Comparison of ENCODE assay signal across 9 mouse cellular contexts in the genomic region with DNA sequence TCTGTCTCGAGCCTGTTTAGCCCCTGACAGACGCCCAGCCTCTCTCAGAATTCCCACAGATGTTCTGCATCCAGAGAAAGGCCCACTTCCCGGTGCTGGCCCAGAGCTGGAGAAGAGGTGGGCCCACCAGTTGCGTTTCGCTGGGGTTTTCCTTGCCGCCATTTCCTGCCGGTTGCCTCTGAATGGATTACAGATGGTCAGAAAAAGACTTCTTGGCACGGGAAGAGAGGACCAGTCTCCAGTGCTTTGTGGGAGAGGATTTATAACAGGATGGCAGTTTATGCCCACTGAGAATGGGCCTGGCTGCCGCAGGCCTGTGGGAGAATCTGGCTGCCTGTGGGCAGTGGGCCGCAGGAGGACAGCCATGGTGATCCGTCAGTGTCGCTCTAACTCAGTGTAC. TPM values are rescaled to one million over a fixed set of nuclear protein-coding genes. Genes with fewer than 3 reads are reported as not detected.
DNase-seq lines count a peak whose midpoint lies in the region; ATAC-seq and TF ChIP-seq lines count a peak whose summit lies in the region.
"Had no signal": no experiment of that assay in that cellular context is flagged by ENCODE, and none has a peak within 500 bp of the region (broad histone marks: within the 10 kb centered on the region; RNA-seq: fewer than 3 reads in every experiment).

No protein-coding gene starts in this region.

- H3K4me2 ChIP-seq in hindbrain, embryonic 13.5 days, result no peak overlapping the region
- no peak overlapping the region for H3K4me2 ChIP-seq in midbrain, embryonic 14.5 days (ENCODE audit: low read length)
- H3K4me2 ChIP-seq in liver, postnatal 0 days (ENCODE audit: low read depth, low read length), result no peak overlapping the region

- DNase-seq in heart, postnatal 10 days, result peak; percentile 46 to 50
- no peak for DNase-seq in heart, postnatal 25 days (ENCODE audit: low spot score)
- DNase-seq in cerebellum, adult 8-10 months, result peak; percentile 39
- peak; percentile 50 for DNase-seq in midbrain, embryonic 14.5 days
- no peak for DNase-seq in layer of hippocampus, adult 11-12 months (ENCODE audit: low spot score)
- no peak for DNase-seq in spleen, adult 18-20 months
- no peak for DNase-seq in liver, postnatal 0 days

- intact Hi-C loops in heart, postnatal 10 days (cut with DNase I), result no loop called here
- intact Hi-C loops in heart, postnatal 25 days (cut with DNase I), result no loop called here

- TF ChIP-seq EP300 in liver, postnatal 0 days (IDR thresholded peaks at IDR 0.05; ENCODE audit: low read depth), result no peak

- peak; percentile 61 for ATAC-seq in hindbrain, embryonic 13.5 days (ENCODE audit: low FRiP score)
- ATAC-seq in midbrain, embryonic 14.5 days (ENCODE audit: low FRiP score, low TSS enrichment), result no peak
- ATAC-seq in liver, postnatal 0 days, result no peak

- peaks cover 30% of the 10 kb centered on the region for H3K4me1 ChIP-seq in hindbrain, embryonic 13.5 days (replicated peaks)
- H3K4me1 ChIP-seq in midbrain, embryonic 14.5 days (ENCODE audit: control insufficient read depth, insufficient read depth, low read length), result peaks cover 11% of the 10 kb centered on the region; the same call in 1 of the 2 replicates
- H3K4me1 ChIP-seq in liver, postnatal 0 days (ENCODE audit: insufficient read depth), result no peaks in the 10 kb centered on the region

- no peak for TF ChIP-seq CTCF in liver, postnatal 0 days (IDR thresholded peaks at IDR 0.05; ENCODE audit: low read depth)

- 0 out of 2 replicates have a peak overlapping the region, but pooled peaks have one; percentile 25 for H3K9ac ChIP-seq in hindbrain, embryonic 13.5 days
- no peak overlapping the region for H3K9ac ChIP-seq in midbrain, embryonic 14.5 days (replicated peaks; ENCODE audit: low read length)
- H3K9ac ChIP-seq in liver, postnatal 0 days (replicated peaks), result no peak overlapping the region

- no peaks in the 10 kb centered on the region for H3K9me3 ChIP-seq in hindbrain, embryonic 13.5 days
- no peaks in the 10 kb centered on the region for H3K9me3 ChIP-seq in midbrain, embryonic 14.5 days (ENCODE audit: control insufficient read depth, low read length)
- H3K9me3 ChIP-seq in liver, postnatal 0 days (ENCODE audit: low read length), result no peaks in the 10 kb centered on the region

- WGBS in hindbrain, embryonic 13.5 days, result 32% methylated on average over 12 of the region's 12 CpGs
- WGBS in midbrain, embryonic 14.5 days, result 43% methylated on average over 12 of the region's 12 CpGs
- WGBS in liver, postnatal 0 days (ENCODE audit: insufficient replicate concordance), result 76% methylated on average over 12 of the region's 12 CpGs

- H3K27ac ChIP-seq in hindbrain, embryonic 13.5 days, result peak overlapping the region; percentile 55
- H3K27ac ChIP-seq in midbrain, embryonic 14.5 days (replicated peaks; ENCODE audit: low read depth, low read length), result peak overlapping the region; percentile 41
- no peak overlapping the region for H3K27ac ChIP-seq in liver, postnatal 0 days (ENCODE audit: low read depth)
- H3K27ac ChIP-seq: macrophage had no signal

- H3K36me3 ChIP-seq in hindbrain, embryonic 13.5 days, result 0 out of 2 replicates have a peak, but pooled peaks cover 7% of the 10 kb centered on the region
- peaks cover 2% of the 10 kb centered on the region; the same call in 1 of the 2 replicates for H3K36me3 ChIP-seq in midbrain, embryonic 14.5 days (ENCODE audit: control insufficient read depth, insufficient read depth, low read length)
- H3K36me3 ChIP-seq in liver, postnatal 0 days (replicated peaks; ENCODE audit: insufficient read depth, low read length), result peaks cover 3% of the 10 kb centered on the region; the same call in 1 of the 2 replicates

- no peak overlapping the region for H3K4me3 ChIP-seq in hindbrain, embryonic 13.5 days
- H3K4me3 ChIP-seq in midbrain, embryonic 14.5 days (replicated peaks; ENCODE audit: low read depth, low read length), result no peak overlapping the region
- no peak overlapping the region for H3K4me3 ChIP-seq in liver, postnatal 0 days (ENCODE audit: low read depth, low read length)

- no peaks in the 10 kb centered on the region for H3K27me3 ChIP-seq in hindbrain, embryonic 13.5 days
- H3K27me3 ChIP-seq in midbrain, embryonic 14.5 days (ENCODE audit: control insufficient read depth, insufficient read depth, low read length), result no peaks in the 10 kb centered on the region
- no peaks in the 10 kb centered on the region for H3K27me3 ChIP-seq in liver, postnatal 0 days (ENCODE audit: insufficient read depth, low read length)

RNA-seq across cellular contexts. Expression of gene Atxn7l1, which starts 15.0 kb away (rescaled TPM):
- total RNA-seq in heart, postnatal 10 days (2021), result 10 to 100 TPM; 16.6 to 18.6 TPM
- total RNA-seq in heart, postnatal 25 days (2021), result 10 to 100 TPM; 17.2 to 19.2 TPM
- 19.9 and 22.4 TPM in 2 replicates for polyA plus RNA-seq in hindbrain, embryonic 13.5 days (2015; fragmentation: Nextera tagmentation; extraction: Ambion mirVana)
- polyA plus RNA-seq in midbrain, embryonic 14.5 days (2014; fragmentation: Nextera tagmentation; extraction: Ambion mirVana), result 22.6 and 23.9 TPM in 2 replicates
- polyA plus RNA-seq in liver, postnatal 0 days (2015; fragmentation: Nextera tagmentation; extraction: Ambion mirVana), result 7.2 and 8.5 TPM in 2 replicates

Comparison
In these comparisons a context has a peak if more than half of its experiments do, and no peak if none do; other contexts are left out.
1. DNase-seq: peak in heart, postnatal 10 days (2 of 2), cerebellum, adult 8-10 months (single experiment) and midbrain, embryonic 14.5 days (single experiment); none in heart, postnatal 25 days (single experiment), layer of hippocampus, adult 11-12 months (single experiment), spleen, adult 18-20 months (0 of 2) and liver, postnatal 0 days (single experiment).